Mouse (Mus musculus) embryonic fibroblast, embryonic 13.5 days (primary cell): ENCODE measurements around the gene Map3k14.

Experiments
- CTCF ChIP-seq: IDR thresholded peaks from 2 replicates; pipeline ENCODE4 v1.5.1; 2011; ENCODE audit warnings: mild to moderate bottlenecking, control low read depth, low read length, moderate library complexity, borderline replicate concordance; ENCODE audit not compliant: insufficient read depth
- POLR2A ChIP-seq: IDR thresholded peaks from 2 replicates; pipeline ENCODE4 v1.6.1; 2011; ENCODE audit warnings: low read depth, mild to moderate bottlenecking, control low read depth, low read length, moderate library complexity

DNA sequence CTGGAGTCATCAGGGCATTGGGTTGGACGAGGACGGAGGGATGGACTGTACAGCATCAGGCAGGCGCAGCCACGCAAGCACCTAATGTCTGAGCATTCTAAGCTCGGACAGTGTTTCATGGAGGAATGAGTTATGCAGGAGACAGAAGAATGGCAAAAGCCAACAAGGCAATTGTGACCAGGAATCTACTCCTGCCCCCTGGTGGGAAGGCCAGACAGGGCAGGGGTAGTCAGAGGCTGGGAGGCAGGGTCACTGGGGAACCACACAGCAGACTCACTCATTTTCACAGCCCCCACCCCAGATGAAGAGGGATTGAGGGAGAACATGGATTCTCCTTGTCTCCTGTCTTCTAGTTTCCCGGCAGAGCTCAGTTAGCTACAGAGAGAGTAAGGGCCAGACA is 4.7 kb upstream of the Map3k14 start:
- TF ChIP-seq CTCF (peak; percentile 35; the same call in 1 of the 2 replicates), POLR2A (no peak)
